Mouse (Mus musculus): ENCODE data around the gene Zfp354b. TPM values are rescaled to one million over a fixed set of nuclear protein-coding genes. Genes with fewer than 3 reads are reported as not detected.
A peak's percentile ranks its signal among the peaks of the same experiment; 100 is the strongest.

Gene Zfp354b
- polyA plus RNA-seq, 1 experiment: 1.9 TPM

GRCm38 (mm10) chr11:50914461-50914860 lies 17.0 kb downstream of the Zfp354b start:
- Histone ChIP-seq H3K36me3 (ENCODE audit: control insufficient read depth, insufficient read depth, low read length) (no peaks in the 10 kb centered on the region), H3K27me3 (ENCODE audit: control insufficient read depth, insufficient read depth, low read length) (no peaks in the 10 kb centered on the region), H3K27ac (ENCODE audit: control insufficient read depth, insufficient read depth, low read depth, low read length) (no peak overlapping the region), H3K4me1 (ENCODE audit: control insufficient read depth, insufficient read depth, low read length) (peaks cover 5% of the 10 kb centered on the region), H3K4me3 (ENCODE audit: control insufficient read depth, low read depth, low read length) (no peak overlapping the region)
- TF ChIP-seq CTCF (IDR thresholded peaks at IDR 0.05; ENCODE audit: control insufficient read depth, insufficient read depth, insufficient replicate concordance, low read depth, low read length) (no peak), POLR2A (IDR thresholded peaks at IDR 0.05; ENCODE audit: control insufficient read depth, low read depth, low read length) (no peak)

GRCm38 (mm10) chr11:50913301-50913700 lies 18.1 kb downstream of the Zfp354b start:
- Histone ChIP-seq H3K4me3 (ENCODE audit: control insufficient read depth, low read depth, low read length) (no peak overlapping the region), H3K27me3 (ENCODE audit: control insufficient read depth, insufficient read depth, low read length) (no peaks in the 10 kb centered on the region), H3K27ac (ENCODE audit: control insufficient read depth, insufficient read depth, low read depth, low read length) (no peak overlapping the region), H3K36me3 (ENCODE audit: control insufficient read depth, insufficient read depth, low read length) (no peaks in the 10 kb centered on the region), H3K4me1 (ENCODE audit: control insufficient read depth, insufficient read depth, low read length) (peaks cover 5% of the 10 kb centered on the region)
- TF ChIP-seq POLR2A (IDR thresholded peaks at IDR 0.05; ENCODE audit: control insufficient read depth, low read depth, low read length) (no peak), CTCF (IDR thresholded peaks at IDR 0.05; ENCODE audit: control insufficient read depth, insufficient read depth, insufficient replicate concordance, low read depth, low read length) (no peak)

GRCm38 (mm10) chr11:50908136-50908535 lies 23.3 kb downstream of the Zfp354b start:
- H3K36me3 ChIP-seq (ENCODE audit: control insufficient read depth, insufficient read depth, low read length): no peaks in the 10 kb centered on the region
- no peak overlapping the region for H3K4me3 ChIP-seq (ENCODE audit: control insufficient read depth, low read depth, low read length)
- H3K27ac ChIP-seq (ENCODE audit: control insufficient read depth, insufficient read depth, low read depth, low read length): no peak overlapping the region
- H3K27me3 ChIP-seq (ENCODE audit: control insufficient read depth, insufficient read depth, low read length): no peaks in the 10 kb centered on the region
- no peak for TF ChIP-seq CTCF (IDR thresholded peaks at IDR 0.05; ENCODE audit: control insufficient read depth, insufficient read depth, insufficient replicate concordance, low read depth, low read length)
- TF ChIP-seq POLR2A (IDR thresholded peaks at IDR 0.05; ENCODE audit: control insufficient read depth, low read depth, low read length): no peak
- H3K4me1 ChIP-seq (ENCODE audit: control insufficient read depth, insufficient read depth, low read length): no peaks in the 10 kb centered on the region

GRCm38 (mm10) chr11:50897359-50897758 lies 34.1 kb downstream of the Zfp354b start:
- Histone ChIP-seq H3K4me1 (ENCODE audit: control insufficient read depth, insufficient read depth, low read length) (no peaks in the 10 kb centered on the region), H3K4me3 (ENCODE audit: control insufficient read depth, low read depth, low read length) (no peak overlapping the region), H3K36me3 (ENCODE audit: control insufficient read depth, insufficient read depth, low read length) (no peaks in the 10 kb centered on the region), H3K27me3 (ENCODE audit: control insufficient read depth, insufficient read depth, low read length) (no peaks in the 10 kb centered on the region), H3K27ac (ENCODE audit: control insufficient read depth, insufficient read depth, low read depth, low read length) (no peak overlapping the region)
- TF ChIP-seq CTCF (IDR thresholded peaks at IDR 0.05; ENCODE audit: control insufficient read depth, insufficient read depth, insufficient replicate concordance, low read depth, low read length): no peak
- TF ChIP-seq POLR2A (IDR thresholded peaks at IDR 0.05; ENCODE audit: control insufficient read depth, low read depth, low read length): no peak

GRCm38 (mm10) chr11:50892441-50892840 lies 39.0 kb downstream of the Zfp354b start:
- TF ChIP-seq CTCF (IDR thresholded peaks at IDR 0.05; ENCODE audit: control insufficient read depth, insufficient read depth, insufficient replicate concordance, low read depth, low read length): no peak
- TF ChIP-seq POLR2A (IDR thresholded peaks at IDR 0.05; ENCODE audit: control insufficient read depth, low read depth, low read length): no peak
- Histone ChIP-seq H3K4me3 (ENCODE audit: control insufficient read depth, low read depth, low read length) (no peak overlapping the region), H3K27me3 (ENCODE audit: control insufficient read depth, insufficient read depth, low read length) (no peaks in the 10 kb centered on the region), H3K36me3 (ENCODE audit: control insufficient read depth, insufficient read depth, low read length) (no peaks in the 10 kb centered on the region), H3K4me1 (ENCODE audit: control insufficient read depth, insufficient read depth, low read length) (peaks cover 3% of the 10 kb centered on the region), H3K27ac (ENCODE audit: control insufficient read depth, insufficient read depth, low read depth, low read length) (no peak overlapping the region)

- peak within 1 kb of the TSS; percentile 23 for H3K4me3 ChIP-seq (ENCODE audit: control insufficient read depth, low read depth, low read length)
- no peaks in the 10 kb centered on the region for H3K36me3 ChIP-seq (ENCODE audit: control insufficient read depth, insufficient read depth, low read length)
- H3K27me3 ChIP-seq (ENCODE audit: control insufficient read depth, insufficient read depth, low read length): no peaks in the 10 kb centered on the region
- no peak for TF ChIP-seq CTCF (IDR thresholded peaks at IDR 0.05; ENCODE audit: control insufficient read depth, insufficient read depth, insufficient replicate concordance, low read depth, low read length)
- no peak for TF ChIP-seq POLR2A (IDR thresholded peaks at IDR 0.05; ENCODE audit: control insufficient read depth, low read depth, low read length)
- no peak within 1 kb of the TSS for H3K27ac ChIP-seq (ENCODE audit: control insufficient read depth, insufficient read depth, low read depth, low read length)
- H3K4me1 ChIP-seq (ENCODE audit: control insufficient read depth, insufficient read depth, low read length): peaks cover 6% of the 10 kb centered on the region
These were observed 43.9 kb downstream of the Zfp354b start, which contains the start of gene Zfp454 for GRCm38 (mm10) chr11:50887390-50888128. Zfp454 (minus strand) TSS chr11:50887651.

GRCm38 (mm10) chr11:50886933-50887293 lies 44.5 kb downstream of the Zfp354b start:
- Histone ChIP-seq H3K27ac (ENCODE audit: control insufficient read depth, insufficient read depth, low read depth, low read length) (no peak overlapping the region), H3K27me3 (ENCODE audit: control insufficient read depth, insufficient read depth, low read length) (no peaks in the 10 kb centered on the region), H3K36me3 (ENCODE audit: control insufficient read depth, insufficient read depth, low read length) (no peaks in the 10 kb centered on the region), H3K4me3 (ENCODE audit: control insufficient read depth, low read depth, low read length) (peak overlapping the region; percentile 23), H3K4me1 (ENCODE audit: control insufficient read depth, insufficient read depth, low read length) (peaks cover 6% of the 10 kb centered on the region)
- no peak for TF ChIP-seq CTCF (IDR thresholded peaks at IDR 0.05; ENCODE audit: control insufficient read depth, insufficient read depth, insufficient replicate concordance, low read depth, low read length)
- TF ChIP-seq POLR2A (IDR thresholded peaks at IDR 0.05; ENCODE audit: control insufficient read depth, low read depth, low read length): no peak
